Mouse (Mus musculus): ENCODE data around the gene Krt77.

Krt77 gene

GRCm38 (mm10) chr15:101869431-101869830 is at the start of gene Krt77:
Gene Krt77 (minus strand): TSS chr15:101869705.
- DNase-seq (ENCODE audit: low read depth, low spot score): no peak

GRCm38 (mm10) chr15:101916072-101916471 is 46.6 kb upstream of the Krt77 start:
- DNase-seq (ENCODE audit: low read depth, low spot score): no peak

GRCm38 (mm10) chr15:101904849-101905248 is 35.3 kb upstream of the Krt77 start:
- DNase-seq (ENCODE audit: low read depth, low spot score): no peak

GRCm38 (mm10) chr15:101902171-101903149 is 33.0 kb upstream of the Krt77 start:
- DNase-seq (ENCODE audit: low read depth, low spot score): no peak

- no peak for DNase-seq (ENCODE audit: low read depth, low spot score)
These were observed 25.7 kb upstream of the Krt77 start for GRCm38 (mm10) chr15:101895216-101895615.

- no peak for DNase-seq (ENCODE audit: low read depth, low spot score)
These were observed 23.3 kb upstream of the Krt77 start, which contains the start of gene Krt76 for GRCm38 (mm10) chr15:101892820-101893219. Gene Krt76 (minus strand): TSS chr15:101892920.

GRCm38 (mm10) chr15:101879776-101880175 is 10.3 kb upstream of the Krt77 start:
- DNase-seq (ENCODE audit: low read depth, low spot score): no peak

- DNase-seq (ENCODE audit: low read depth, low spot score): no peak
These were observed 8.5 kb upstream of the Krt77 start for GRCm38 (mm10) chr15:101878041-101878440.

- DNase-seq (ENCODE audit: low read depth, low spot score): no peak
These were observed 4.9 kb upstream of the Krt77 start for GRCm38 (mm10) chr15:101874383-101874782.

- DNase-seq (ENCODE audit: low read depth, low spot score): no peak
These were observed 3.7 kb upstream of the Krt77 start for GRCm38 (mm10) chr15:101873231-101873630.

GRCm38 (mm10) chr15:101866754-101867153 is 2.8 kb downstream of the Krt77 start:
- DNase-seq (ENCODE audit: low read depth, low spot score): no peak

- no peak for DNase-seq (ENCODE audit: low read depth, low spot score)
These were observed 8.9 kb downstream of the Krt77 start for GRCm38 (mm10) chr15:101860421-101861130.

- no peak for DNase-seq (ENCODE audit: low read depth, low spot score)
These were observed 9.8 kb downstream of the Krt77 start for GRCm38 (mm10) chr15:101859735-101860170.

GRCm38 (mm10) chr15:101858673-101859425 is 10.7 kb downstream of the Krt77 start:
- no peak for DNase-seq (ENCODE audit: low read depth, low spot score)

GRCm38 (mm10) chr15:101856696-101857095 is 12.8 kb downstream of the Krt77 start:
- DNase-seq (ENCODE audit: low read depth, low spot score): no peak

GRCm38 (mm10) chr15:101855732-101856131 is 13.8 kb downstream of the Krt77 start:
- DNase-seq (ENCODE audit: low read depth, low spot score): no peak

- no peak for DNase-seq (ENCODE audit: low read depth, low spot score)
These were observed 15.2 kb downstream of the Krt77 start for GRCm38 (mm10) chr15:101854294-101854693.

- no peak for DNase-seq (ENCODE audit: low read depth, low spot score)
These were observed 16.9 kb downstream of the Krt77 start for GRCm38 (mm10) chr15:101852571-101852970.

- no peak for DNase-seq (ENCODE audit: low read depth, low spot score)
These were observed 18.8 kb downstream of the Krt77 start, which contains the start of gene Krt1 for GRCm38 (mm10) chr15:101850694-101851093. Gene Krt1 (minus strand): TSS chr15:101850794.

- no peak for DNase-seq (ENCODE audit: low read depth, low spot score)
These were observed 23.5 kb downstream of the Krt77 start for GRCm38 (mm10) chr15:101845971-101846403.

- DNase-seq (ENCODE audit: low read depth, low spot score): no peak
These were observed 26.3 kb downstream of the Krt77 start for GRCm38 (mm10) chr15:101843192-101843591.

All from c-Kit-negative CD71-positive TER-119-positive erythroid progenitor cells, embryonic 14.5 days (primary cell).